Mouse (Mus musculus) brain, adult 2 months (tissue): ENCODE results near the gene Vmn1r74.
"Not testable (repeated sequence)": the region's sequence is repeated elsewhere in the genome, so short reads cannot be mapped to it uniquely, and the experiment has no call there.

ENCODE experiments used
- DNase-seq: peaks from one replicate; pipeline ENCODE4 v3.0.0; 2011; ENCODE audit warnings: low read depth, low spot score

The Vmn1r74 gene

DNA sequence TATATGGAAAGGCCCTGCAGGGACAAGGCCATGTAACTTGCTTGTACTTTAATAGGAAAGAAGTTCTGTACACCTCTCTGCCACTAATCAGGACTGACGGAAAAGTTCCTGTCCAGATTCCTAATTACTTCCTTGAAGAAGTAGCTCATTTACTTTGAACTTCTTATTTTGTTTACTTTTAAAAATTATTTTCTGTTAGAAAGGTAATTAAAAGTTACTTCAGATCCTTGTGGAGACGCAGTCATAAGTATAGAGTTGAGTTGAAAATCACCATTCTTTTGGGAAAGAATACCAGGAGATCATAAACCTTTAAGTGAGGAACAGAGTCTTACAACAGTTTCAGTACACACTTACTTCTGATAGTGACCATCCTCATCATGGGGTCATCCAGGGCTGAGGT, at the start of gene Vmn1r74:
Gene Vmn1r74 (plus strand): TSS at position 301 of the 400 bp plus-strand sequence.
- DNase-seq = no peak

DNA sequence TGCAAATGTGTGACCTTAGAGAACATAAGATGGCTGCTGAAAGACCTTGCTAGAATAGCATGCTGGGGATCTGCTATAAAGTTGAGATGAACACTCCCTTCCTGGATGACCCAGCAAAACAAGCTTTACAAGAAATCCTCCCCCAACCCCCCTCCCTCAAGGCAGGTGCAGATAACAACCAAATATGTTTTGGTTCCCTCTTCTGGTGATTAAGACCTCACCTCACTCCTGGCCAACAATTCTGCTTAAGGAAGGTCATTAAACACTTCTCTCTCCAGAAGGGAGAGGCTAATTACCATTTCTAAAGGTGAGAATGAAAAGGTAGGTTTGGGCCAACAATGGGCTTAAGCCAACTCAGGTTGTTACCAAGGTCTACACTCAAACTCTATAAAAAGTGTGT, 20.0 kb upstream of the Vmn1r74 start:
- DNase-seq = no peak

DNA sequence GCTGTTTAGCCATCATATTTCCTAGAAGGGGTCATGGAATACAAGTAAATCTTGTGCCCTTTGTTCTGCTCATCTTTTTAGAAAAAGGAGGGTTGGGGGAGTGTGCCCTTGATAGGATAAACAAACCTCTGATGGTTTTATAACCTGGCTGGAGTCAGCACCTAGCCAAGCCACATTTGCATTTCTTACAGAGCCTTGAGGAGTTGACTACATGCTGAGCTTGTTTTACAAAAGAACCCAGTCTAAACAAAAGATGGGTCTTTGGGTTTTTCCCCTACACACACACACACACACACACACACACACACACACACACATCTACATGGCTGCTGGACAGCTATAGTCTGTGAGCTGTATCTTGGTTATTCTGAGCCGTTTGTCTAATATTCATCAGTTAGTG, 11.6 kb upstream of the Vmn1r74 start:
- no peak for DNase-seq

DNA sequence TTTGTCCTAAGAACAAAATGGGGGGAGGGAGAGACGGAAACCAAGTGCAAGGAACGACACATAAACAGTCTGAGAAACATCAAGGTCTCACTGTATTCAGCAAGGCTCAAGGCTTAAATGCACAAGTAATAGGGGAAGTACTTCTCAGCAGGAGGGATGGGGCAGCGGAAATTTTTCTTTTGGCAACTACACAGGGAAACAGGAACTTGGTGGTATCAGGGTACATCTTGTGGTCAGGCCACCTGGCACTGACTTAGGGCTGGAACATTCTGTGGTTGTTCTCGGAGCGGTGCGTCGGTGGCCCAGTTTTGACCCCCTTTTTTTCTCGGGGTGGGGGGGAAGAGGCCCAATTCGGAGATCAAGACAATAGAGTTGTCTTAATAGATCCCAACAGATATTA, 10.5 kb upstream of the Vmn1r74 start:
- not testable (repeated sequence) for DNase-seq

DNA sequence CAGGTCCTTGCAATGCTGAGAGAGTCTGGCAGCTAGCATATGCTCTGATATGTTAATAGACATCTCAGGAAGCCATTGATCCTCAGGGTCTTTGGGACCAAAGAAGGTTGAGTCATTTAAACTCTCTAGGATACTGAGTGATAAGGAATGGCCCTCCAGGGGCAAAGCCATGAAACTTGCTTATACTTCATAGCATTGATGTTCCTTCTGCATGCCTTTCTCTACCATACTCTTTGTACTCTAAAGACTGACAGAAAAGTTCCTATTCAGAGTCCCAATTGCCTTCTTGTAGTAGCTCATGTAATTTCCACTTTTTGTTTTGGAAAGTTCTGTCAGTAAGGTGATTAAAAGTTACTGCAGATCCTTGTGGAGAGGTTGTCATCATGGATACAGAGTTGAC, 40.5 kb downstream of the Vmn1r74 start, which contains the start of gene Vmn1r75:
Gene Vmn1r75 (plus strand): TSS at position 301 of the 400 bp plus-strand sequence.
- DNase-seq = no peak
